Mouse (Mus musculus) hindbrain, embryonic 16.5 days (tissue): ENCODE measurements around the gene Pum2. TPM values are rescaled to one million over a fixed set of nuclear protein-coding genes. Genes with fewer than 3 reads are reported as not detected.
"Not testable (repeated sequence)": the region's sequence is repeated elsewhere in the genome, so short reads cannot be mapped to it uniquely, and the experiment has no call there.

Experiments
- ATAC-seq: fragments of 200-750 bp; cut with Nextera tagmentation; 2 replicates; pipeline ENCODE4 v1.8.0; 2017; ENCODE audit warnings: moderate TSS enrichment, moderate library complexity
- H3K27ac ChIP-seq: fragments of 300-500 bp; sonication (generic); 2 replicates; pipeline ENCODE4 v1.5.1; 2014; ENCODE audit warnings: low read depth, mild to moderate bottlenecking, control low read depth, low read length, moderate library complexity
- H3K27me3 ChIP-seq: fragments of 300-500 bp; sonication (generic); replicated peaks from 2 replicates; pipeline ENCODE4 v1.6.1; 2014; ENCODE audit warnings: low read length; ENCODE audit not compliant: control insufficient read depth, insufficient read depth
- H3K36me3 ChIP-seq: fragments of 300-500 bp; sonication (generic); 2 replicates; pipeline ENCODE4 v1.6.1; 2014; ENCODE audit warnings: mild to moderate bottlenecking, low read length, moderate library complexity, mixed read lengths; ENCODE audit not compliant: control insufficient read depth, insufficient read depth
- H3K4me1 ChIP-seq: fragments of 300-500 bp; sonication (generic); 2 replicates; pipeline ENCODE4 v1.6.1; 2014; ENCODE audit warnings: low read depth, low read length; ENCODE audit not compliant: control insufficient read depth, insufficient read depth
- H3K4me2 ChIP-seq: fragments of 300-500 bp; sonication (generic); 2 replicates; pipeline ENCODE4 v1.6.1; 2014; ENCODE audit warnings: mild to moderate bottlenecking, low read length, control low read depth, moderate library complexity
- H3K4me3 ChIP-seq: fragments of 300-500 bp; sonication (generic); 2 replicates; pipeline ENCODE4 v1.5.1; 2014; ENCODE audit warnings: mild to moderate bottlenecking, low read length, control low read depth, moderate library complexity
- H3K9ac ChIP-seq: fragments of 300-500 bp; sonication (generic); 2 replicates; pipeline ENCODE4 v1.6.1; 2014; ENCODE audit warnings: low read depth, mild to moderate bottlenecking, control low read depth, low read length, moderate library complexity
- H3K9me3 ChIP-seq: fragments of 300-500 bp; sonication (generic); 2 replicates; pipeline ENCODE4 v1.6.1; 2014; ENCODE audit warnings: mild to moderate bottlenecking, low read length, moderate library complexity; ENCODE audit not compliant: control insufficient read depth
- WGBS: fragments of 180-500 bp; shearing (Covaris S2); extraction: QIAGEN DNeasy Blood & Tissue Kit; methylation state at CpG from one replicate; pipeline ENCODE4 v1.1.7; 2014; 5-methylcytosine and 5-hydroxymethylcytosine counted together
- polyA plus RNA-seq: library from polyadenylated mRNA; unstranded; fragments of >200 nt; fragmentation: Nextera tagmentation; extraction: Ambion mirVana; gene quantifications from 2 replicates; pipeline ENCODE4 v1.2.1, GENCODE M21; 2015

Gene Pum2
- polyA plus RNA-seq, 1 experiment from 2014 or later: 41.3 TPM

DNA sequence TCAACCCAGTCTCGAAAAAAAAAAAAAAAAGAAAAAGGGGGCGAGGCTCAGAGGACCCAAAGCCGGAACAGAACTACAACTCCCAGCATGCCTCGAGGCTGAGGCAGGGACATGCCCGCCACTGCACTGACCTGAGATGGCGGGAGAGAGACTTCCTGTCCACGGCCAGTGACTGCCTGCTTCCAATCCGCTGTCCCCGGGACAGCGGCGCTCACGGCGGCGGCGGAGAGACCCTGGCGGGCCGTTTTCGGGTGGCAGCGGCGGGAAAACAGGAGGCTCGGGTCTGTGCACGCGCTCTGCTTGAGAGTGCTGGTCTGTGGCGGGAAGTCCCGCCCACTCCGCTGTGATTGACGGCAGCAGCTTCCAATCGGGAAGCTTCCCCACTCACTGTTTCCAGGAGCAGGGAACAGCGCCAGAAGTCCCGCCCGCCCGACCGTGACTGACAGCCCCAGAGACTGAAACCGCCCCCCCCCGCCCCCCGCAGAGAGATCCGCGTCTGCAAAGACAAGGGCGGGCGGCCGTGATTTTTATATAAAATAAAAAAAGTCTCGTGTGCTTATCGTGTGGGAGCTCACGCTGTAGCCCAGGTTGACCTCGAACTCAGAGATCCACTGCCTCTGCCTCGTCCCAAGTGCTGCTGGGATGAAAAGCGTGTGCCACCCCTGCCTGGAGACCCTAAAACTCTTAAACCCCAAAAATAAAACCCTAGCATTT lies 33.1 kb upstream of the Pum2 start:
- peak; percentile 99 for ATAC-seq
- peak overlapping the region; percentile 69 for H3K4me2 ChIP-seq
- peak overlapping the region; percentile 99 for H3K27ac ChIP-seq
- peak overlapping the region; percentile 91 for H3K4me3 ChIP-seq
- no peaks in the 10 kb centered on the region; the same call in 1 of the 2 replicates for H3K4me1 ChIP-seq
- H3K36me3 ChIP-seq: no peaks in the 10 kb centered on the region
- no peaks in the 10 kb centered on the region for H3K27me3 ChIP-seq
- H3K9me3 ChIP-seq: no peaks in the 10 kb centered on the region
- 0% methylated on average over 43 of the region's 47 CpGs for WGBS
- H3K9ac ChIP-seq: peak overlapping the region; percentile 99

DNA sequence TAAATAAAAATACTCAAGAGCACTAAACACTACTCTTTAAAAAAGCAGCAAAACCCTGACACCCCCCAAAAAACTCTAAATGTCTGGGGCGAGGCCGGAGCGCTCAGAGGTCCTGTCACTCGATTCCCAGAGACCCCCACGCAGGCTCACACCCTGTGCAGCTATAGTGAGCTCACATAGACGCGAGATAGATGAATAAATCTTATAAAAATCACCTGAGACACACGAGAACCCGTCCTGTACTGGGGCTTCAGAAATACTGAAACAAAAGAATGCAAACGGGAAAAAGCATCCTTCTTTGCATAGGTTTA lies 32.6 kb upstream of the Pum2 start:
- peak overlapping the region; percentile 91 for H3K4me3 ChIP-seq
- H3K9me3 ChIP-seq: no peaks in the 10 kb centered on the region
- H3K36me3 ChIP-seq: no peaks in the 10 kb centered on the region
- no peaks in the 10 kb centered on the region; the same call in 1 of the 2 replicates for H3K4me1 ChIP-seq
- peak; percentile 57 for ATAC-seq
- H3K9ac ChIP-seq: peak overlapping the region; percentile 99
- WGBS: 3% methylated on average over 10 of the region's 10 CpGs
- H3K4me2 ChIP-seq: peak overlapping the region; percentile 69
- H3K27ac ChIP-seq: peak overlapping the region; percentile 74
- no peaks in the 10 kb centered on the region for H3K27me3 ChIP-seq

DNA sequence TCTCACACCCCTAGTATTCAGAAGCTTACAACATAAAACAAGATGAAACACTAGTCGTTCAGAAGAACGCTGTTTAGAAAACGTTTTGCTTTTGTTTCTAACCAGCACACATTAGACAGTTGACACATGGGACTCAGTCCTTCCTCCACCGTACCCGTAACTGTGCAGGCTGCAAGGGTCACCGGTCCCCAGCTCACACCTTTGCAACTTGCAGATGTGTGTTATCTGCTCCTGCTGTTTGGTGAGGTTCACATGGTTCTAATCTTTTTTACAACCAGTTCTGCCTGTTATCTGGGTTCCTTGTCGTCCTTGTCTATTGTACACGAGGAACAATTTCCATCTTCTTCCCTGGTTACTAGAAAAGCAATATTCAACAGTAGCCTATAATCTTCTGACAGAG lies 25.7 kb upstream of the Pum2 start:
- not testable (repeated sequence) for ATAC-seq
- 75% methylated on average over 8 of the region's 8 CpGs for WGBS

DNA sequence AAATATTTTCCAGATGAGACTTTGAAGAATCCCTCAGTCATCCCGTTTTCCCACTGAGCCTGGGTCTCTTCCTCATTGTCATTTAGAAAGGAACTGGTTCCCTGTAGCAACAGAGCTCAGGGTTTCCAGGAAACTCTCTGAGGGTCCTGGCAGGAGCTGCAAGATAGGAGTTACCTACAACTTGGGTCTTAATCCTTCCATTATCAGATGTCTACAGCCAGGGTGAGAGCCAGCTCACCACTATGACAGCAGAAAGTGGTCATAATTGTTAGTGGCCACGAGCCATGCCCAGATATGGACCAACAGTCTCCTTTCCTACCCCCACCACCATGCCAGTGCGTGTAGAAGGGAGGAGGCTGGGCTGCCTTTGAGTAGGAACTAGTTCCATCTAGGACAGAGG lies 23.9 kb upstream of the Pum2 start:
- not testable (repeated sequence) for ATAC-seq
- 78% methylated on average over 3 of the region's 3 CpGs for WGBS

More for the DNA sequence above, 25.7 kb upstream of the Pum2 start:
- H3K27me3 ChIP-seq, H3K4me2 ChIP-seq, H3K4me1 ChIP-seq, H3K4me3 ChIP-seq, H3K27ac ChIP-seq, H3K9ac ChIP-seq, H3K36me3 ChIP-seq, H3K9me3 ChIP-seq: not testable (repeated sequence)

DNA sequence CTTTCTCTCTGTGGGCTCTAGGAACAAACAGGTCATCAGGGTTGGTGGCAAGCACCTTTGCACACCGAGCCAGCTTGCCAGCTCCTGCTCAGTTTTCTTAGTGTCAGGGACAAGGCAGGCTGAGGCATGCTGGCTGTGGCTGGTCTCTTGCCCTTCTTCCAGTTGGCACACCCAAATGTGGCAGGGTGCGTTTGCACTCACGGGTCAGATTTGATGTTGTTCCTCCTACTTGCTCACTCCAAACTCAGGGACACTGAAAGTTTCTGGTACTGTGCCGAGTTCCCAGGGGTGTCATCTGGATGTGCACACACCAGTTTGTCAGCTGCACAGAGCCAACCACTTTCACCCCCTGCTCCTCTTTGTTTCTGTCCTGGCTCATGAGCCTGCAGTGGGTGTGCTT lies 17.3 kb upstream of the Pum2 start:
- Histone ChIP-seq H3K36me3 (no peaks in the 10 kb centered on the region), H3K27ac (no peak overlapping the region), H3K4me3 (no peak overlapping the region), H3K9me3 (no peaks in the 10 kb centered on the region), H3K4me2 (no peak overlapping the region), H3K27me3 (no peaks in the 10 kb centered on the region), H3K4me1 (no peaks in the 10 kb centered on the region), H3K9ac (no peak overlapping the region)
- WGBS: 98% methylated on average over 4 of the region's 4 CpGs
- no peak for ATAC-seq

More for the DNA sequence above, 23.9 kb upstream of the Pum2 start:
- H3K27me3 ChIP-seq, H3K4me2 ChIP-seq, H3K4me3 ChIP-seq, H3K36me3 ChIP-seq, H3K4me1 ChIP-seq, H3K9me3 ChIP-seq, H3K27ac ChIP-seq, H3K9ac ChIP-seq: not testable (repeated sequence)

DNA sequence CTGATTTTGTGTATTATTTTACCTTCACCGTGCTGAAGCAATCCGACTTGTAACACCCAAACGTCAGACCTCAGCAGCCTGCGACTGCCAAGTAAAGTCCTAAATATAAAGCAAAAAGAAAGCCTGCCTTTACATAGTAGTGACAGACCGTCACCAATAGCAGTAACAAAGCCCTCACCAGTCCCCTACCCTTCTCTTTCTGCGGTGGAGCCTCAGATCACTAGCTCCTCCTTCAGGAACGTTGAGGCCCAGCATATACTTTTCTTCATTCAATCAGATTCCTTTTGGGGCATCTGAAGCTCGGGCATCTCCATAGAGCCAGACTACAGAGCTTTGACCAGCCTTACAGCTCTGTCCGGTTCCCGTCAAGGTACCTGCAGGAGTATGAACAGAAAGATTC lies 16.8 kb upstream of the Pum2 start:
- Histone ChIP-seq H3K9me3 (no peaks in the 10 kb centered on the region), H3K4me1 (no peaks in the 10 kb centered on the region), H3K27me3 (no peaks in the 10 kb centered on the region), H3K27ac (no peak overlapping the region), H3K9ac (no peak overlapping the region), H3K4me2 (no peak overlapping the region), H3K36me3 (no peaks in the 10 kb centered on the region), H3K4me3 (no peak overlapping the region)
- 71% methylated on average over 10 of the region's 10 CpGs for WGBS
- ATAC-seq: no peak

DNA sequence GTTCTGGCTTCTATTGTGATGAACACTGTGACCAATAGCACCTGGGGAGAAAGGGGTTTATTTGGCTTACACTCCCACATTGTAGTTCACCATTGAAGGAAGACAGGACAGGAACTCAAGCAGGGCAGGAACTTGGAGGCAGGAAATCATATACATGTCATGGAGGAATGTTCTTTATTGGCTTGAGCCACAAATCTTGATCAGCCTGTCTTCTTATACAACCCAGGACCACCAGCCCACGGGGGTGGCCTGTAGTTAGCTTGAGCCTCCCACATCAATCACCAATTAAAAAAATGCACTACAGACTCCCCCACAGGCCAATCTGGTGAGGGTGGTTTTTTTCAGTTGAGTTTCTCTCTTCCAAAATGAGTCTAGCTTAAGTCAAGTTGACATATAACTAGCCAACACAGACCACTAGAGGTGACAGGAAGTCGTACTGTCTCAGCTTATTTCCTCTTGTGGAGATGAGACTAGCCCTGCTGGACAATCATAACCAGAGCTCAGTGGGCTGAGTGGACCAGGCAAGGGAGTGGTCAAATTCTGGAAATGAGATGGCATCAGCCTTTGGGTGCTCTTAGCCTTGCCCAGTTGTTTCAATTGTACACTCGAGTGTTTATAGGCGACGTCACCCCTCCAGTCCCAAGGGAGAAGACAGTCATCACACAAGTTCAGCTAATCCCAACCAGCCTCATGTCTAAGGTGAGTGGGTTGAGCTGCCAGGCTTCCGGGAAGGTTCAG lies 16.1 kb upstream of the Pum2 start:
- WGBS: 89% methylated on average over 6 of the region's 6 CpGs
- Histone ChIP-seq H3K9ac (no peak overlapping the region), H3K4me3 (no peak overlapping the region), H3K36me3 (no peaks in the 10 kb centered on the region), H3K27me3 (no peaks in the 10 kb centered on the region), H3K9me3 (no peaks in the 10 kb centered on the region), H3K27ac (no peak overlapping the region), H3K4me1 (no peaks in the 10 kb centered on the region), H3K4me2 (no peak overlapping the region)
- no peak for ATAC-seq

DNA sequence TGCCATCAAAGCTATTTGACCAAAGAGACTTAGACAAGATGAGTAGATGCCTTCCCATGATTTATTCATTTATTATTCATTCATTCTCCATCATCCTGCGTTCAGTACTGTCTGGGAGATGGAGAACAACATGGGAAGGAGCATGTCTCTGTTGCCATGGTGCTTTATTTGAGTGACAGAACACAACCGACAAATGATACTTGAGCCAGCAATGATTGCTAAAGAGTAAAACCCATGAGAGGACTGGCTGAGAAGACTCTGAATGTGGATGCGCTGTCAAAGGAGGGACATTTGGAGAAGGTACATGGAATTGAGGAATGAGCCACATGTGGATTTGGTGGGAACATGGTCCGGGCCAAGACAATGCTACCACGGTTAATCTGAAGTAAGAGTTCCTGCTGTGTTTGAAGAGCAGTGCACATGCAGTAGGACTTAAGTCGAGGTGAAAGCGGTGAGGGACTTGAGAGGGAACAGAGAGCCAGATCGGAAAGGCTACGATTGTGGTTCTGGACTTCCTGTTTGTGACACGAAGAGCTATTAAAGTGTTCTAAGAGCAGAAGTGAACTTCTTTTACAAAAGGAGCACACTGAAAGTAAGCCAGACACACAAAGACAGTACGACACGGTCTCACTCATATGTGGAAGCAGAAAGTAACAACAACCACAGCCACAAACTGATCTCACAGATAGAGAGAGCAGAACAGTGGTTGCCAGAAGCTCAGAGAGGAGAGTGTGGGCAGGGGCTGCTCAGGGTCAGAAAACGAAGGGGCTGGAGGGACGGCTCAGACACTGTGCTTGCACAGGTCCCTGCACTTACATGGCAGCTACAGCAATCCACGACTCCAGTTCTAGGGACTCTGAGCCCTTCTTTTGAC lies 14.3 kb upstream of the Pum2 start:
- ATAC-seq: no peak
- no peaks in the 10 kb centered on the region for H3K36me3 ChIP-seq
- no peak overlapping the region for H3K4me2 ChIP-seq
- no peak overlapping the region for H3K4me3 ChIP-seq
- 84% methylated on average over 15 of the region's 15 CpGs for WGBS
- no peak overlapping the region for H3K27ac ChIP-seq
- no peak overlapping the region for H3K9ac ChIP-seq
- H3K27me3 ChIP-seq: no peaks in the 10 kb centered on the region
- no peaks in the 10 kb centered on the region for H3K9me3 ChIP-seq
- H3K4me1 ChIP-seq: no peaks in the 10 kb centered on the region

DNA sequence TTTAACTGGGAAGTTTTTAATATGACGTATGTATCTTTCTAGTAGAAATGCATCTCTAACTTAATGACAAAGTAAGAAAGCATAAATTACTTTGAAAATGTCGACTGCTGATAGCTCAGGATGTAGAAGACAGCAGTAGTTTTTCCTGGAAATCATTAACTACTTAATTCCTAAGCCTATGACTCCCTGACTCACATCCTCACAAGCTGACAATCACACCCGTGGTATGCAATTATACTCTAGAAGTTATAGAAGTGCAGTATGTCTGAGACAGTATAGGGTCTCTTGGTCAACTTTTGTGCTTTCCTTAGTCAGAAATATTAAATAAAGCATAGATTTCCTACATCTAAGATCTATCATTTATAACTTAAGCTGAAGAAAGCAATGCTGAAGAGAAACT lies 12.2 kb upstream of the Pum2 start:
- Histone ChIP-seq H3K9ac (no peak overlapping the region), H3K4me1 (no peaks in the 10 kb centered on the region), H3K4me3 (no peak overlapping the region), H3K27me3 (no peaks in the 10 kb centered on the region), H3K36me3 (no peaks in the 10 kb centered on the region), H3K4me2 (no peak overlapping the region), H3K9me3 (no peaks in the 10 kb centered on the region), H3K27ac (no peak overlapping the region)
- 68% methylated on average over 3 of the region's 3 CpGs for WGBS
- no peak for ATAC-seq
